Mouse (Mus musculus): ENCODE results near the gene Nup93. TPM values are rescaled to one million over a fixed set of nuclear protein-coding genes. Genes with fewer than 3 reads are reported as not detected.
A peak's percentile ranks its signal among the peaks of the same experiment; 100 is the strongest.

Gene Nup93
- polyA plus RNA-seq, 1 experiment from 2014 or later = 63.8 TPM

GRCm38 (mm10) chr8:94249836-94250435 lies 35.6 kb downstream of the Nup93 start:
- Histone ChIP-seq H3K9me3 (ENCODE audit: control insufficient read depth, low read length) (no peaks in the 10 kb centered on the region), H3K27ac (ENCODE audit: low read length) (peak overlapping the region; percentile 57), H3K36me3 (ENCODE audit: control insufficient read depth, insufficient read depth) (no peaks in the 10 kb centered on the region), H3K4me2 (ENCODE audit: low read length) (no peak overlapping the region), H3K4me1 (replicated peaks; ENCODE audit: control insufficient read depth, insufficient read depth, low read length) (peaks cover 17% of the 10 kb centered on the region), H3K9ac (replicated peaks; ENCODE audit: low read depth, low read length) (no peak overlapping the region), H3K27me3 (replicated peaks; ENCODE audit: control insufficient read depth, insufficient read depth, low read length) (no peaks in the 10 kb centered on the region), H3K4me3 (replicated peaks; ENCODE audit: low read length) (no peak overlapping the region)
- 32% methylated on average over 2 of the region's 2 CpGs for WGBS
- peak; percentile 31; the same call in 1 of the 2 replicates for ATAC-seq

GRCm38 (mm10) chr8:94258881-94259280 lies 44.5 kb downstream of the Nup93 start:
- Histone ChIP-seq H3K4me2 (ENCODE audit: low read length) (no peak overlapping the region), H3K27me3 (replicated peaks; ENCODE audit: control insufficient read depth, insufficient read depth, low read length) (no peaks in the 10 kb centered on the region), H3K9me3 (ENCODE audit: control insufficient read depth, low read length) (no peaks in the 10 kb centered on the region), H3K4me3 (replicated peaks; ENCODE audit: low read length) (no peak overlapping the region), H3K27ac (ENCODE audit: low read length) (no peak overlapping the region), H3K4me1 (replicated peaks; ENCODE audit: control insufficient read depth, insufficient read depth, low read length) (no peaks in the 10 kb centered on the region; the same call in 1 of the 2 replicates), H3K9ac (replicated peaks; ENCODE audit: low read depth, low read length) (no peak overlapping the region), H3K36me3 (ENCODE audit: control insufficient read depth, insufficient read depth) (no peaks in the 10 kb centered on the region)
- 72% methylated on average over 6 of the region's 6 CpGs for WGBS
- ATAC-seq = no peak

- Histone ChIP-seq H3K27me3 (replicated peaks; ENCODE audit: control insufficient read depth, insufficient read depth, low read length) (no peaks in the 10 kb centered on the region), H3K4me2 (ENCODE audit: low read length) (no peak overlapping the region), H3K4me3 (replicated peaks; ENCODE audit: low read length) (no peak overlapping the region), H3K36me3 (ENCODE audit: control insufficient read depth, insufficient read depth) (no peaks in the 10 kb centered on the region), H3K9ac (replicated peaks; ENCODE audit: low read depth, low read length) (no peak overlapping the region), H3K9me3 (ENCODE audit: control insufficient read depth, low read length) (no peaks in the 10 kb centered on the region), H3K27ac (ENCODE audit: low read length) (no peak overlapping the region), H3K4me1 (replicated peaks; ENCODE audit: control insufficient read depth, insufficient read depth, low read length) (peaks cover 13% of the 10 kb centered on the region)
- 55% methylated on average over 3 of the region's 3 CpGs for WGBS
- no peak for ATAC-seq
These were observed 48.4 kb downstream of the Nup93 start for GRCm38 (mm10) chr8:94262626-94263297.

- WGBS = 20% methylated on average over 10 of the region's 10 CpGs
- ATAC-seq = peak; percentile 77
- H3K36me3 ChIP-seq (ENCODE audit: control insufficient read depth, insufficient read depth) = no peaks in the 10 kb centered on the region
These were observed 52.2 kb downstream of the Nup93 start for GRCm38 (mm10) chr8:94266344-94267191.

GRCm38 (mm10) chr8:94268359-94268890 lies 54.1 kb downstream of the Nup93 start:
- peak overlapping the region; percentile 39 for H3K4me2 ChIP-seq (ENCODE audit: low read length)
- WGBS = 62% methylated on average over 3 of the region's 3 CpGs
- H3K36me3 ChIP-seq (ENCODE audit: control insufficient read depth, insufficient read depth) = no peaks in the 10 kb centered on the region
- H3K4me1 ChIP-seq (replicated peaks; ENCODE audit: control insufficient read depth, insufficient read depth, low read length) = peaks cover 20% of the 10 kb centered on the region
- H3K9ac ChIP-seq (replicated peaks; ENCODE audit: low read depth, low read length) = peak overlapping the region; percentile 12; the same call in 1 of the 2 replicates
- no peak overlapping the region for H3K27ac ChIP-seq (ENCODE audit: low read length)
- H3K4me3 ChIP-seq (replicated peaks; ENCODE audit: low read length) = peak overlapping the region; percentile 24
- no peaks in the 10 kb centered on the region for H3K9me3 ChIP-seq (ENCODE audit: control insufficient read depth, low read length)
- ATAC-seq = no peak
- no peaks in the 10 kb centered on the region for H3K27me3 ChIP-seq (replicated peaks; ENCODE audit: control insufficient read depth, insufficient read depth, low read length)

More at GRCm38 (mm10) chr8:94266344-94267191, 52.2 kb downstream of the Nup93 start:
- H3K27ac ChIP-seq (ENCODE audit: low read length) = peak overlapping the region; percentile 60
- no peaks in the 10 kb centered on the region for H3K27me3 ChIP-seq (replicated peaks; ENCODE audit: control insufficient read depth, insufficient read depth, low read length)
- peak overlapping the region; percentile 46 for H3K4me3 ChIP-seq (replicated peaks; ENCODE audit: low read length)
- peaks cover 20% of the 10 kb centered on the region for H3K4me1 ChIP-seq (replicated peaks; ENCODE audit: control insufficient read depth, insufficient read depth, low read length)
- H3K9me3 ChIP-seq (ENCODE audit: control insufficient read depth, low read length) = no peaks in the 10 kb centered on the region
- peak overlapping the region; percentile 50 for H3K4me2 ChIP-seq (ENCODE audit: low read length)
- H3K9ac ChIP-seq (replicated peaks; ENCODE audit: low read depth, low read length) = peak overlapping the region; percentile 55

- 86% methylated on average over 7 of the region's 7 CpGs for WGBS
- Histone ChIP-seq H3K4me3 (replicated peaks; ENCODE audit: low read length) (peak overlapping the region; percentile 8; the same call in 1 of the 2 replicates), H3K27ac (ENCODE audit: low read length) (no peak overlapping the region; the same call in 1 of the 2 replicates), H3K9ac (replicated peaks; ENCODE audit: low read depth, low read length) (no peak overlapping the region), H3K36me3 (ENCODE audit: control insufficient read depth, insufficient read depth) (no peaks in the 10 kb centered on the region), H3K4me1 (replicated peaks; ENCODE audit: control insufficient read depth, insufficient read depth, low read length) (peaks cover 18% of the 10 kb centered on the region), H3K27me3 (replicated peaks; ENCODE audit: control insufficient read depth, insufficient read depth, low read length) (no peaks in the 10 kb centered on the region), H3K4me2 (ENCODE audit: low read length) (peak overlapping the region; percentile 36), H3K9me3 (ENCODE audit: control insufficient read depth, low read length) (no peaks in the 10 kb centered on the region)
- no peak for ATAC-seq
These were observed 55.9 kb downstream of the Nup93 start for GRCm38 (mm10) chr8:94270309-94270708.

GRCm38 (mm10) chr8:94271102-94271501 lies 56.7 kb downstream of the Nup93 start:
- WGBS = 85% methylated on average over 7 of the region's 7 CpGs
- no peak overlapping the region for H3K27ac ChIP-seq (ENCODE audit: low read length)
- H3K36me3 ChIP-seq (ENCODE audit: control insufficient read depth, insufficient read depth) = no peaks in the 10 kb centered on the region
- no peak overlapping the region for H3K4me3 ChIP-seq (replicated peaks; ENCODE audit: low read length)
- H3K9me3 ChIP-seq (ENCODE audit: control insufficient read depth, low read length) = no peaks in the 10 kb centered on the region
- H3K4me1 ChIP-seq (replicated peaks; ENCODE audit: control insufficient read depth, insufficient read depth, low read length) = peaks cover 15% of the 10 kb centered on the region
- no peaks in the 10 kb centered on the region for H3K27me3 ChIP-seq (replicated peaks; ENCODE audit: control insufficient read depth, insufficient read depth, low read length)
- H3K4me2 ChIP-seq (ENCODE audit: low read length) = no peak overlapping the region
- H3K9ac ChIP-seq (replicated peaks; ENCODE audit: low read depth, low read length) = no peak overlapping the region
- no peak for ATAC-seq

- Histone ChIP-seq H3K27ac (ENCODE audit: low read length) (no peak overlapping the region), H3K4me1 (replicated peaks; ENCODE audit: control insufficient read depth, insufficient read depth, low read length) (peaks cover 8% of the 10 kb centered on the region), H3K9ac (replicated peaks; ENCODE audit: low read depth, low read length) (no peak overlapping the region), H3K9me3 (ENCODE audit: control insufficient read depth, low read length) (no peaks in the 10 kb centered on the region), H3K27me3 (replicated peaks; ENCODE audit: control insufficient read depth, insufficient read depth, low read length) (no peaks in the 10 kb centered on the region), H3K36me3 (ENCODE audit: control insufficient read depth, insufficient read depth) (no peaks in the 10 kb centered on the region), H3K4me3 (replicated peaks; ENCODE audit: low read length) (no peak overlapping the region), H3K4me2 (ENCODE audit: low read length) (no peak overlapping the region)
- 78% methylated on average over 3 of the region's 3 CpGs for WGBS
- ATAC-seq = no peak
These were observed 58.2 kb downstream of the Nup93 start for GRCm38 (mm10) chr8:94272612-94273011.
